Mouse (Mus musculus) bone marrow, adult 2 months (tissue): Measurements from ENCODE around the gene Pde10a.

Experiments used
- CTCF ChIP-seq: fragments of 200-500 bp; IDR thresholded peaks from 2 replicates; pipeline ENCODE4 v1.5.1; 2011; ENCODE audit warnings: low read length, control low read depth; ENCODE audit not compliant: control insufficient read depth, insufficient read depth
- POLR2A ChIP-seq: fragments of 200-500 bp; IDR thresholded peaks from 2 replicates; pipeline ENCODE4 v1.6.1; 2011; ENCODE audit warnings: low read depth, mild to moderate bottlenecking, control low read depth, low read length, borderline replicate concordance; ENCODE audit not compliant: control insufficient read depth

DNA sequence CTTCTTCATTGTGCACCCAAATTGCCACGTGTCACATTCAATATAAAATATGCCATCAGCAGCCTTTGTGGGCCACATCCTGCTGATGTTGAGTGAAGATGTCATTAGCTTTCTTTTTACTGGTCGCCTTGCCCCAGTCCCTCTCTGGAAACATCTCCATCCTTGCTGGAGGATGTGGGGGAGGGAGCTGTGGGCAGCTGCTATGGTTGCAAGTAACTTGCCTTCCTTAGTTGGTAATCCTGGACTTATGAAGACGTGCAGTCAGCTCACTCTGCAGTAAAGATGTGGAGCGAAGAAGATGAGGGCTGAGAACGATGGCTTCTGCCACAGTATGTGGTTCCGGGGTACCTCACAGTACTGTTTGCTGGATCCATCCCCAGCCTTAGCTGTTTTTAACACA is 18.4 kb upstream of the Pde10a start:
- TF ChIP-seq CTCF = no peak
- TF ChIP-seq POLR2A = no peak
